Mouse (Mus musculus): Measurements from ENCODE around the gene 1700074P13Rik.

DNA sequence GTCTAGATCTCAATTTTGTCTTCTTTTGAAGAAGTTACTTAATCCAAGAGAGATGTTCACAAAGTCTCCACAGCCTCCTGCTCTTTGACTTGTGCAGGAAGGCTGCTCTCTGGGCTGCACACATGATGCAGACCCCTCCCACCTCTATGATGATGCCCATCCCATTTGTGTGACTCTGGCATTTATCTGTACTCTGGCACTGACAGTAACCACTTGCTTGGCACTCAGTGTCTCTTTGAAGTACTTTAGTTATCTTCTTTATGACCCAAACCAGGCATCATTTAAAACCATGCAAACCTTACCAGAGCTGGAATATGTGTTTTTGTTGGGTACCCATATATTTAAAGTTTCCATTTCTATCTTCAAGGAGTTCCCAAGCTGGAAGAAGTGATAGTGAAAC lies 40.1 kb downstream of the 1700074P13Rik start, which contains the start of gene Prss58:
- TF ChIP-seq CTCF (IDR thresholded peaks at IDR 0.05; ENCODE audit: insufficient read depth, low read length) (no peak), POLR2A (IDR thresholded peaks at IDR 0.05; ENCODE audit: borderline replicate concordance, extremely low read depth, low read depth, low read length) (no peak)
